Mouse (Mus musculus): Measurements from ENCODE around the gene Mthfd1. TPM values are rescaled to one million over a fixed set of nuclear protein-coding genes. Genes with fewer than 3 reads are reported as not detected.

The Mthfd1 gene
- polyA plus RNA-seq, 1 experiment from 2014 or later, result 35.2 TPM

DNA sequence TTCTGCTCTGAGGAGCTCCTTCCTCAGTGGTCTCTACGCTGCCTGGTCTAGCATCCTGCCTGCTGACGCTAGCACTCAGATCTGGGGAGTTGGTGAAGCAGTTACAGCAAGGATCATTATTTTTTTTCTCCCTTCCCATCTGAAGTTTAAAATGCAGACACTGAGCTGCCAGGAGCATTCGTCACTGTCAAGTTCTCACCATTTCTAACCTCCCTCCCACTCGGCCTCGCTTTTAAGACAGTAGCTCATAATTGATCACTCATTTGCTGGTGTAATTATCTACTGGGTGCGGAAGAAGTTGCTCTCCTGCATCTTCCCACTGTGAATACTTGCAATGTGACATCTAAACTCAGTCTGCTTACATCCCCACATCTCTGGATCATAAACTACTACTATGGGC lies 30.3 kb downstream of the Mthfd1 start:
- H3K9ac ChIP-seq (ENCODE audit: low read depth, low read length), result no peak overlapping the region
- no peaks in the 10 kb centered on the region for H3K27me3 ChIP-seq (ENCODE audit: control insufficient read depth, insufficient read depth, low read depth, low read length)
- H3K4me2 ChIP-seq (ENCODE audit: low read length), result no peak overlapping the region
- H3K9me3 ChIP-seq (replicated peaks; ENCODE audit: control insufficient read depth, low read length, poor library complexity, severe bottlenecking), result no peaks in the 10 kb centered on the region
- H3K27ac ChIP-seq (ENCODE audit: low read length), result no peak overlapping the region
- WGBS, result 90% methylated on average over 6 of the region's 6 CpGs
- H3K36me3 ChIP-seq (ENCODE audit: control insufficient read depth, insufficient read depth, low read length), result peaks cover 10% of the 10 kb centered on the region
- H3K4me1 ChIP-seq (ENCODE audit: control insufficient read depth, insufficient read depth, low read length), result peaks cover 6% of the 10 kb centered on the region
- no peak overlapping the region for H3K4me3 ChIP-seq (ENCODE audit: low read depth, low read length)
- no peak for ATAC-seq

GRCm38 (mm10) chr12:76287986-76288385 lies 32.9 kb downstream of the Mthfd1 start:
- peak; percentile 66 for ATAC-seq
- WGBS, result 20% methylated on average over 8 of the region's 8 CpGs

GRCm38 (mm10) chr12:76288494-76288893 lies 33.4 kb downstream of the Mthfd1 start:
- Histone ChIP-seq H3K4me3 (ENCODE audit: low read depth, low read length) (no peak overlapping the region), H3K4me2 (ENCODE audit: low read length) (no peak overlapping the region), H3K9me3 (replicated peaks; ENCODE audit: control insufficient read depth, low read length, poor library complexity, severe bottlenecking) (no peaks in the 10 kb centered on the region), H3K36me3 (ENCODE audit: control insufficient read depth, insufficient read depth, low read length) (peaks cover 14% of the 10 kb centered on the region), H3K4me1 (ENCODE audit: control insufficient read depth, insufficient read depth, low read length) (peaks cover 6% of the 10 kb centered on the region; the same call in 1 of the 2 replicates), H3K27ac (ENCODE audit: low read length) (0 out of 2 replicates have a peak overlapping the region, but pooled peaks have one; percentile 20), H3K9ac (ENCODE audit: low read depth, low read length) (no peak overlapping the region), H3K27me3 (ENCODE audit: control insufficient read depth, insufficient read depth, low read depth, low read length) (no peaks in the 10 kb centered on the region)
- ATAC-seq, result no peak
- 25% methylated on average over 5 of the region's 5 CpGs for WGBS

More at GRCm38 (mm10) chr12:76287986-76288385, 32.9 kb downstream of the Mthfd1 start:
- H3K4me1 ChIP-seq (ENCODE audit: control insufficient read depth, insufficient read depth, low read length), result peaks cover 6% of the 10 kb centered on the region; the same call in 1 of the 2 replicates
- H3K4me3 ChIP-seq (ENCODE audit: low read depth, low read length), result no peak overlapping the region
- no peaks in the 10 kb centered on the region for H3K9me3 ChIP-seq (replicated peaks; ENCODE audit: control insufficient read depth, low read length, poor library complexity, severe bottlenecking)
- H3K4me2 ChIP-seq (ENCODE audit: low read length), result no peak overlapping the region
- H3K27me3 ChIP-seq (ENCODE audit: control insufficient read depth, insufficient read depth, low read depth, low read length), result no peaks in the 10 kb centered on the region
- H3K36me3 ChIP-seq (ENCODE audit: control insufficient read depth, insufficient read depth, low read length), result peaks cover 17% of the 10 kb centered on the region
- H3K27ac ChIP-seq (ENCODE audit: low read length), result peak overlapping the region; percentile 71
- no peak overlapping the region for H3K9ac ChIP-seq (ENCODE audit: low read depth, low read length)

- no peak overlapping the region for H3K9ac ChIP-seq (ENCODE audit: low read depth, low read length)
- H3K4me2 ChIP-seq (ENCODE audit: low read length), result no peak overlapping the region
- peaks cover 6% of the 10 kb centered on the region; the same call in 1 of the 2 replicates for H3K4me1 ChIP-seq (ENCODE audit: control insufficient read depth, insufficient read depth, low read length)
- ATAC-seq, result no peak
- 97% methylated on average over 12 of the region's 12 CpGs for WGBS
- H3K4me3 ChIP-seq (ENCODE audit: low read depth, low read length), result no peak overlapping the region
- no peak overlapping the region for H3K27ac ChIP-seq (ENCODE audit: low read length)
- H3K9me3 ChIP-seq (replicated peaks; ENCODE audit: control insufficient read depth, low read length, poor library complexity, severe bottlenecking), result no peaks in the 10 kb centered on the region
- H3K27me3 ChIP-seq (ENCODE audit: control insufficient read depth, insufficient read depth, low read depth, low read length), result no peaks in the 10 kb centered on the region
- peaks cover 9% of the 10 kb centered on the region for H3K36me3 ChIP-seq (ENCODE audit: control insufficient read depth, insufficient read depth, low read length)
Observed at GRCm38 (mm10) chr12:76289428-76289827, 34.3 kb downstream of the Mthfd1 start.

DNA sequence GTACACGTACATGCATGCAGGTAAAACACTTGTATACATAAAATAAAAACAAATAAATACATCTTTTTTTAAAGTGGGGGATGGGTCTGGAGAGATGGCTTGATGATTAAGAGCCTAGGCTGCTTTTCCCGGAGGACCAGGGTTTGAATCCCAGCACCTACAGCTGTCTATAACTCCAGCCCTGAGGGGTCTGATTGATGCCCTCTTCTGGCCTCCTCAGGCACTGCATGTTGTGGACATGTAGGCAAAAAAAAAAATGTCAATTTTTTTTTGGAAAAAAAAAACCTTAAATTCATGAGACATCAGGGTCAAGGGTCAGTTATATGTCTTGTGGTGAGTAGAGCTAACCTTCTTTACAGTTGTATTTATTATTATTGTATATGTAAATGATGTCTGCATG lies 35.2 kb downstream of the Mthfd1 start:
- ATAC-seq, result no peak
- Histone ChIP-seq H3K4me1 (ENCODE audit: control insufficient read depth, insufficient read depth, low read length) (peaks cover 6% of the 10 kb centered on the region; the same call in 1 of the 2 replicates), H3K4me3 (ENCODE audit: low read depth, low read length) (no peak overlapping the region), H3K9ac (ENCODE audit: low read depth, low read length) (no peak overlapping the region), H3K9me3 (replicated peaks; ENCODE audit: control insufficient read depth, low read length, poor library complexity, severe bottlenecking) (no peaks in the 10 kb centered on the region), H3K27ac (ENCODE audit: low read length) (no peak overlapping the region), H3K27me3 (ENCODE audit: control insufficient read depth, insufficient read depth, low read depth, low read length) (no peaks in the 10 kb centered on the region), H3K36me3 (ENCODE audit: control insufficient read depth, insufficient read depth, low read length) (peaks cover 9% of the 10 kb centered on the region), H3K4me2 (ENCODE audit: low read length) (no peak overlapping the region)
- WGBS, result 96% methylated on average over 2 of the region's 2 CpGs

- peaks cover 12% of the 10 kb centered on the region for H3K36me3 ChIP-seq (ENCODE audit: control insufficient read depth, insufficient read depth, low read length)
- H3K9me3 ChIP-seq (replicated peaks; ENCODE audit: control insufficient read depth, low read length, poor library complexity, severe bottlenecking), result no peaks in the 10 kb centered on the region
- H3K27me3 ChIP-seq (ENCODE audit: control insufficient read depth, insufficient read depth, low read depth, low read length), result no peaks in the 10 kb centered on the region
- H3K4me3 ChIP-seq (ENCODE audit: low read depth, low read length), result no peak overlapping the region
- no peak for ATAC-seq
- H3K27ac ChIP-seq (ENCODE audit: low read length), result no peak overlapping the region
- H3K4me2 ChIP-seq (ENCODE audit: low read length), result no peak overlapping the region
- H3K4me1 ChIP-seq (ENCODE audit: control insufficient read depth, insufficient read depth, low read length), result no peaks in the 10 kb centered on the region
- H3K9ac ChIP-seq (ENCODE audit: low read depth, low read length), result no peak overlapping the region
- 67% methylated on average over 7 of the region's 7 CpGs for WGBS
Observed at GRCm38 (mm10) chr12:76293192-76293591, 38.1 kb downstream of the Mthfd1 start.

- Histone ChIP-seq H3K36me3 (ENCODE audit: control insufficient read depth, insufficient read depth, low read length) (peaks cover 9% of the 10 kb centered on the region; the same call in 1 of the 2 replicates), H3K9me3 (replicated peaks; ENCODE audit: control insufficient read depth, low read length, poor library complexity, severe bottlenecking) (no peaks in the 10 kb centered on the region), H3K27ac (ENCODE audit: low read length) (no peak overlapping the region), H3K4me1 (ENCODE audit: control insufficient read depth, insufficient read depth, low read length) (no peaks in the 10 kb centered on the region), H3K4me2 (ENCODE audit: low read length) (no peak overlapping the region), H3K27me3 (ENCODE audit: control insufficient read depth, insufficient read depth, low read depth, low read length) (no peaks in the 10 kb centered on the region), H3K9ac (ENCODE audit: low read depth, low read length) (no peak overlapping the region), H3K4me3 (ENCODE audit: low read depth, low read length) (no peak overlapping the region)
- 87% methylated on average over 5 of the region's 5 CpGs for WGBS
- ATAC-seq, result no peak
Observed at GRCm38 (mm10) chr12:76297830-76298229, 42.7 kb downstream of the Mthfd1 start.

- Histone ChIP-seq H3K4me3 (ENCODE audit: low read depth, low read length) (no peak overlapping the region), H3K36me3 (ENCODE audit: control insufficient read depth, insufficient read depth, low read length) (peaks cover 9% of the 10 kb centered on the region; the same call in 1 of the 2 replicates), H3K4me1 (ENCODE audit: control insufficient read depth, insufficient read depth, low read length) (no peaks in the 10 kb centered on the region), H3K4me2 (ENCODE audit: low read length) (no peak overlapping the region), H3K9ac (ENCODE audit: low read depth, low read length) (no peak overlapping the region), H3K9me3 (replicated peaks; ENCODE audit: control insufficient read depth, low read length, poor library complexity, severe bottlenecking) (no peaks in the 10 kb centered on the region), H3K27me3 (ENCODE audit: control insufficient read depth, insufficient read depth, low read depth, low read length) (no peaks in the 10 kb centered on the region), H3K27ac (ENCODE audit: low read length) (no peak overlapping the region)
- no peak for ATAC-seq
- 98% methylated on average over 9 of the region's 9 CpGs for WGBS
Observed at GRCm38 (mm10) chr12:76299361-76299906, 44.3 kb downstream of the Mthfd1 start.

GRCm38 (mm10) chr12:76300367-76300766 lies 45.3 kb downstream of the Mthfd1 start:
- Histone ChIP-seq H3K27me3 (ENCODE audit: control insufficient read depth, insufficient read depth, low read depth, low read length) (no peaks in the 10 kb centered on the region), H3K4me2 (ENCODE audit: low read length) (no peak overlapping the region), H3K4me1 (ENCODE audit: control insufficient read depth, insufficient read depth, low read length) (no peaks in the 10 kb centered on the region), H3K27ac (ENCODE audit: low read length) (no peak overlapping the region), H3K36me3 (ENCODE audit: control insufficient read depth, insufficient read depth, low read length) (peaks cover 9% of the 10 kb centered on the region; the same call in 1 of the 2 replicates), H3K9me3 (replicated peaks; ENCODE audit: control insufficient read depth, low read length, poor library complexity, severe bottlenecking) (no peaks in the 10 kb centered on the region), H3K9ac (ENCODE audit: low read depth, low read length) (no peak overlapping the region), H3K4me3 (ENCODE audit: low read depth, low read length) (no peak overlapping the region)
- WGBS, result 82% methylated on average over 10 of the region's 10 CpGs
- no peak for ATAC-seq
